Mouse (Mus musculus): ENCODE data around the gene Olfr364-ps1.

Olfr364-ps1 gene

DNA sequence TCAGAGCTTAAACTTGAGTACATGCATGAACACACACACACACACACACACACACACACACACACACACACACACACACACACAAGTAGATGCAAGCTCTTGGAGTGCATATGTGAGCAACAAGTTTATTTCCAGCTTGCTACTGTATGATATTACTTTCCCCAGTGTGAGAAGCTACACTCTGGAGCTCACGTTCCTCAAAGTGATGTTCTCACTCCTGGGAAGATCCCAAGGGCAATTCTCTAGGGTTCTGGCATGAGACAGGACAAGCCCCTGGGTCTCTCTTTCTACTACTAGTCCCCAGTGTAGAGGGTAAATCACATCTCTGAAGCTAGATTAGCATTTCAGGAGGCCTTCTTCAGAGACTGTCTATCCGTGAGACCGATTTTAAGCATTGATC lies at the start of gene Olfr364-ps1:
TSS of gene Olfr364-ps1 (plus strand) at position 301 of the 400 bp plus-strand sequence.
- DNase-seq (ENCODE audit: low read depth): no peak

DNA sequence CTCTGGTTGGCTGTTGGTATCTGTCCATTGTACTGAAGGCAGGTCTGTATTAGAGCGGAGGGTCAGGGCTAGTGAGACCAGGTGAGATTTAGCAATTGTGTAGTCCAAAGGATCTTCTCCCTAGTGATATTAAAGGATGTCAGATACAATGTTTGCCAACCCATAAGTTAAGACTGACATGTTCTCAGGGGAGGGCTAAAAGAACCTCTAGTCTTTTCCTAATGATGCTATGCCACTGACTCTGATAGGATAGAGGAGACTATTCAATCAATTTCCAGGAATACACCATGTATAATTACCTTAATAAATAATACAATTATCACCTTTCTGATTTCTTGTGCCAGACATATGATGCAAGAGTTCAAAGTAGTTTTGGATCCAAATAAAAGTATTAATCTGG lies 21.3 kb upstream of the Olfr364-ps1 start, which contains the start of gene Olfr362:
TSS of gene Olfr362 (minus strand) at position 101 of the 400 bp plus-strand sequence.
- no peak for DNase-seq (ENCODE audit: low read depth)

DNA sequence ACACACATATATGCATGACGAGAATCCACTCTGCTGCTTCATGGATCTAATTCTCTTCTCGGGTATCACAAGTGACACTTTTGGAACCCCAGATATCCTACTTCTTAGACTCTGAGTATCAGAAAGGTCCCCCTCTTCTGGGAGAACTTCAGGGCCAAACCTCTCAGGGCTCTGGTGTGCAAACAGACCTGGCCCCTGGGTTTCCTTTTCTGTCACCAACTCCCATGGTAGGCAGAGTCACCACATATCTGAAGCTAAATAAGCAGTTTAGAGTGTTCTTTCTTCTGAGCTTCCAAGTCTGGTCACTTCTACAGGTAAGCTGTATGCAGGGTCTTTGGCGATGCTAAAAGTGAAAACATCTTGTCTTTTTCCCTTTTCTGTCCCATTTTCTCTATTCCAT lies 48.8 kb downstream of the Olfr364-ps1 start, which contains the start of gene Olfr365:
TSS of gene Olfr365 (plus strand) at position 301 of the 400 bp plus-strand sequence.
- DNase-seq (ENCODE audit: low read depth): no peak
